Mouse (Mus musculus) small intestine, adult 2 months (tissue): ENCODE data around the gene Mapkapk3. TPM values are rescaled to one million over a fixed set of nuclear protein-coding genes. Genes with fewer than 3 reads are reported as not detected.

Source experiments
- H3K27ac ChIP-seq: fragments of 200-500 bp; 2 replicates; pipeline ENCODE4 v1.5.1; 2012; ENCODE audit warnings: low read depth, low read length, control low read depth, inconsistent platforms; ENCODE audit not compliant: insufficient read depth
- H3K27me3 ChIP-seq: fragments of 200-500 bp; 2 replicates; pipeline ENCODE4 v1.6.1; 2012; ENCODE audit warnings: mild to moderate bottlenecking, moderate library complexity, low read length, inconsistent platforms; ENCODE audit not compliant: control insufficient read depth, insufficient read depth
- H3K36me3 ChIP-seq: fragments of 200-500 bp; 2 replicates; pipeline ENCODE4 v1.6.1; 2012; ENCODE audit warnings: mild to moderate bottlenecking, low read length, control low read depth, inconsistent platforms; ENCODE audit not compliant: control insufficient read depth, insufficient read depth
- H3K4me1 ChIP-seq: fragments of 200-500 bp; 2 replicates; pipeline ENCODE4 v1.6.1; 2012; ENCODE audit warnings: low read length, inconsistent platforms, mixed read lengths; ENCODE audit not compliant: control insufficient read depth, insufficient read depth, insufficient read length
- H3K4me3 ChIP-seq: fragments of 200-500 bp; 2 replicates; pipeline ENCODE4 v1.5.1; 2012; ENCODE audit warnings: low read depth, mild to moderate bottlenecking, control low read depth, inconsistent platforms, low read length, moderate library complexity
- CTCF ChIP-seq: fragments of 200-500 bp; IDR thresholded peaks from 2 replicates; pipeline ENCODE4 v1.5.1; 2012; ENCODE audit warnings: low read depth, mild to moderate bottlenecking, control low read depth, inconsistent platforms, low read length, moderate library complexity, mixed read lengths; ENCODE audit not compliant: insufficient replicate concordance, insufficient read length; ENCODE audit errors: extremely low read depth
- POLR2A ChIP-seq: fragments of 200-500 bp; IDR thresholded peaks from 2 replicates; pipeline ENCODE4 v1.6.1; 2012; ENCODE audit warnings: low read depth, mild to moderate bottlenecking, control low read depth, inconsistent platforms, low read length, moderate library complexity
- WGBS: fragments of 180-500 bp; shearing (Covaris S2); methylation state at CpG from one replicate; pipeline ENCODE4 v1.1.7; 2018; 5-methylcytosine and 5-hydroxymethylcytosine counted together
- polyA plus RNA-seq: library from polyadenylated mRNA; depleted of rRNA; stranded (reverse); fragments of >200 nt; gene quantifications from 2 replicates; pipeline ENCODE4 v1.2.3, GENCODE M21; 2012

Mapkapk3 gene
- polyA plus RNA-seq, 1 experiment, result 25.7 TPM

DNA sequence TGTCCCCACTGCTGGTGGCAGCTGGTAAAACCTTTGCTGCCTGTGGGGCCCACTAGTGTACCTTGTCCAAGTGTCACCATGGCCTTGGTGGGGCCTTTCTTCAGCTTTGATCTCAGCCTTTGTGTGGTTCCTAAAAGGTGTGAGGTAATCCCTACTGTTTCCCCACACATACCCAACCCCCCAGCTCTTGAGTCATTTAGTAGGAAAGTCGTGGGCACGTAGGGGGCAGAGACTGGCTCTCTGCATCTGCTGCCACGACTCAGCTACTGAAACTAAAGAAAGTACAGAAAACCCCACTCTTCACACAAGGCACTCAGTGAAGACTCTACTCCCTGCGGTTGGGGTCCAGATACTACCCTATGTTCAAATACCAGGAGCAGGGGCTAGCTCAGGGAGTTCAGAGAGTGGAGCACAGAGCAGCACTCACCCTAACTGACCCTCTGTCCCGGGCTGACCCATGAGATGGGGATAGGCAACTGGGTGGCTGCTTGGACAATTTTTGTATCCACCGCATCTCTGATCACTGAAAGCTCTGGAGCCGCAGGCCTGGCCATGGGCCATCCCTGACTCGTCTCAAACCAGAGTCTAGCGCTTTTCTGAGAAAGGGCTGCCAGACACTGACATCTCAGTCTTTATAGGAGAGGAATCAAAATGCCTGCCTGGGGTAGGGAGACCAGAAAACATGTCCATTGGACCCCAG, 13.6 kb upstream of the Mapkapk3 start:
- H3K27ac ChIP-seq, result no peak overlapping the region
- 78% methylated on average over 9 of the region's 9 CpGs for WGBS
- peaks cover 41% of the 10 kb centered on the region for H3K4me1 ChIP-seq
- no peaks in the 10 kb centered on the region for H3K27me3 ChIP-seq
- TF ChIP-seq POLR2A, result no peak
- TF ChIP-seq CTCF, result no peak
- H3K4me3 ChIP-seq, result no peak overlapping the region
- peaks cover 24% of the 10 kb centered on the region for H3K36me3 ChIP-seq

GRCm38 (mm10) chr9:107302592-107302991, 12.9 kb upstream of the Mapkapk3 start:
- WGBS, result 70% methylated on average over 7 of the region's 7 CpGs
- H3K27me3 ChIP-seq, result no peaks in the 10 kb centered on the region
- no peak overlapping the region for H3K4me3 ChIP-seq
- H3K36me3 ChIP-seq, result peaks cover 24% of the 10 kb centered on the region
- no peak for TF ChIP-seq CTCF
- H3K27ac ChIP-seq, result no peak overlapping the region
- H3K4me1 ChIP-seq, result peaks cover 40% of the 10 kb centered on the region

GRCm38 (mm10) chr9:107301554-107302331, 12.1 kb upstream of the Mapkapk3 start:
- H3K4me1 ChIP-seq, result peaks cover 32% of the 10 kb centered on the region
- H3K27ac ChIP-seq, result no peak overlapping the region
- no peak overlapping the region for H3K4me3 ChIP-seq
- H3K27me3 ChIP-seq, result no peaks in the 10 kb centered on the region
- WGBS, result 84% methylated on average over 17 of the region's 17 CpGs
- H3K36me3 ChIP-seq, result peaks cover 24% of the 10 kb centered on the region
- TF ChIP-seq CTCF (no peak), POLR2A (no peak)

GRCm38 (mm10) chr9:107300224-107300973, 10.7 kb upstream of the Mapkapk3 start:
- Histone ChIP-seq H3K4me3 (peak overlapping the region; percentile 11; the same call in 1 of the 2 replicates), H3K27me3 (no peaks in the 10 kb centered on the region), H3K4me1 (peaks cover 22% of the 10 kb centered on the region; the same call in 1 of the 2 replicates), H3K36me3 (peaks cover 24% of the 10 kb centered on the region), H3K27ac (no peak overlapping the region)
- 93% methylated on average over 30 of the region's 30 CpGs for WGBS
- TF ChIP-seq CTCF (no peak), POLR2A (no peak)

DNA sequence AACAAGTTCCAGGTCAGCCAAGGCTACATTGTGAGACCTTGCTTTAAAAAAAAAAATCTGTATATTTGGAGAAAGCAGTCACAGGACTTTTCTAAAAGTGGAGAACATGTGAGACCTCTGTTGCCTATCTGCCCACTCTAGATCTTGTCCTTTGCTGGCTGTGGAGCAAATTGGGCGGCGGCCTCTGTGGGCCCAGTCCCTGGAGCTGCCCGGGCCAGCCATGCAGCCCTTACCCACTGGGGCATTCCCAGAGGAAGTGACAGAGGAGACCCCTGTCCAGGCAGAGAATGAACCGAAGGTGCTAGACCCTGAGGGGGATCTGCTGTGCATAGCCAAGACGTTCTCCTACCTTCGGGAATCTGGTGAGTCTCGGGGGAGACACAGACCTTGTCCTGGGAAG, 10.1 kb upstream of the Mapkapk3 start:
- Histone ChIP-seq H3K27me3 (no peaks in the 10 kb centered on the region), H3K36me3 (peaks cover 24% of the 10 kb centered on the region), H3K27ac (no peak overlapping the region), H3K4me1 (peaks cover 18% of the 10 kb centered on the region; the same call in 1 of the 2 replicates), H3K4me3 (peak overlapping the region; percentile 11; the same call in 1 of the 2 replicates)
- TF ChIP-seq POLR2A, result no peak
- TF ChIP-seq CTCF, result no peak
- WGBS, result 81% methylated on average over 7 of the region's 7 CpGs

GRCm38 (mm10) chr9:107298876-107299275, 9.2 kb upstream of the Mapkapk3 start:
- 31% methylated on average over 6 of the region's 6 CpGs for WGBS
- Histone ChIP-seq H3K27me3 (no peaks in the 10 kb centered on the region), H3K4me1 (peaks cover 18% of the 10 kb centered on the region; the same call in 1 of the 2 replicates), H3K4me3 (peak overlapping the region; percentile 43; the same call in 1 of the 2 replicates), H3K27ac (peak overlapping the region; percentile 20; the same call in 1 of the 2 replicates), H3K36me3 (peaks cover 24% of the 10 kb centered on the region)
- TF ChIP-seq POLR2A (no peak), CTCF (no peak)
